Mouse (Mus musculus): ENCODE results near the gene Cbx3.
"Not testable (repeated sequence)": the region's sequence is repeated elsewhere in the genome, so short reads cannot be mapped to it uniquely, and the experiment has no call there.

Cbx3 gene

DNA sequence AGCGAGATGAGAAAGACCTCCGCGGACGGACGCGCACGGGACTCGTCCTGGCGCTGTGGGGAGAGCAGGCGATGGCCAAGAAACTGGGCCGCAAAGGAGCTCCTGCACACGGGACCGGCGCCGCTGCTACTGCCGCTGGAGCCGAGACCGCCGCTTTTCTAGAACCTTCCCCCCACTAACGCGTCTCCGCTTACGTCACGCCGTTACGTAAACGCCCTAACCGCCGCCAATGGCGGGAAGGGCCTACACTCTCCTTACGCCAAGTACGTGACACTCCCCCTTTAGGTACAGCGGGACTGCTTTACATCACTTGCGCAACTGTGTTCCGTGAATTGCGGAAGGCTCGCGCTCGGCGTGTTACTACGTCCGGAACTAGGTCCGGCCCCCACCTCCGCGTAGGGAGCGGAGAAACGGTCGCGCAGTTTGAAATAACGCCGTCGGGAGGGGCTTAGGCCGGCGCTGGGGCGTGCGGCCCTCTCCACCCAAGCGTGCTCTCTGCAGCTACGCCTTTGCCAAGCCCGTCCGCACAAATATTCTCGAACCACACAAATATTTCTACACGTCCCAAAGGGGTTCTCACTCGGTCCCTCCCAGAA lies 347 bp upstream of the Cbx3 start, which contains the start of gene Hnrnpa2b1:
TSS of gene Hnrnpa2b1 (minus strand) at position 180 of the 596 bp plus-strand sequence.
- in situ Hi-C loops (cut with MboI, MseI) = no loop called here

DNA sequence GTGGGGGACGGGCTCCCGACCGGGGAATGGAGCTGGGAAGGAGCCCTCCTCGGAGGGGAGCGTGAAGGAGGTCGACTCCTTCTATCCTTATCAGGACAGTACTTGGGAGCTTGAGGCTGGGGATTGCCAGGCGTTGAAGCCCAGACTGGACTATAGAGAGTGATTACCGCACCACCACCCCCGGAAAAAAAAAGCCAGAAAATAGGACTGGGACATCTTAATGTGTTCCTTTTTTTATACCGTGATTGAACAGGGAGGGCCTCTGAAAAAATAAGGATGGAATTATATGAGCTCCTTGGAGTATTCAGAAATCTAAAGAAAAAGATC lies 982 bp downstream of the Cbx3 start:
- in situ Hi-C loops (cut with MboI, MseI) = no loop called here

DNA sequence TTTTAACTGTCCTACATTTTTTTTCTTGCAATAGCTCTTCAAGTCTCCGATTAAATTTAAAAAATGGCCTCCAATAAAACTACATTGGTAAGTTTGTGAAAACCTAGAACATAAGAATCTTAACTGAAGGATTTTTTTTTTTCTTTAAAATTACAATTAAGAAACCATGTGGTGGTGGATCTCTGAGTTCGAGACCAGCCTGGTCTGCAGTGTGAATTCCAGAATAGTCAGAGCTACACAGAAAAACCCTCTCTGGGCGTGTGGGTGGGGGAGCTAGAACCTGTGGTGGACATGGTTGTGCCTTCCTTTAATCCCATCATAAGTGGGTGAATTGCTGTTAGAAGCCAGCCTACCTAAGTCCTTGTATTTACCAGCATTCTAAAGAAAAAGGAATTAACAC lies 1.6 kb downstream of the Cbx3 start:
- in situ Hi-C loops (cut with MboI, MseI) = no loop called here

DNA sequence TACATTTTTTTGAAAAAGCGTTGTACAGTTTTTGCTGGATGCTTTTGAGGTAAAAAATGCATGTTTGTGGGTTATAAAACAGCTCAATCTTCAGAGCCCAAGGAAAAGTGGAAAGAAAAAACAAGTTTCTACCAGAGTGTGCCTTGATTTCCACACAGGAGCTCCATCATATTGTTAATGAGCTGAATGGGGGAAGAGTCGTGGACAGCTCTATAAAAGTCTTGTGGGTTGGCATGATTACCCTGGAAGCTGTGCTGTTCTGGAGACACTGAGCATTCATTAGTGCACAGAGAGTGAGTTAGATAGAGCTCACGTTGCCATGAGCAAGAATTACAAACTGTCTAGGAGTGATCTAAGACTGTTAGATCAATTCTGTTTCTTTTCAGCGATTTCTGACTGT lies 2.1 kb downstream of the Cbx3 start:
- in situ Hi-C loops (cut with MboI, MseI) = no loop called here

DNA sequence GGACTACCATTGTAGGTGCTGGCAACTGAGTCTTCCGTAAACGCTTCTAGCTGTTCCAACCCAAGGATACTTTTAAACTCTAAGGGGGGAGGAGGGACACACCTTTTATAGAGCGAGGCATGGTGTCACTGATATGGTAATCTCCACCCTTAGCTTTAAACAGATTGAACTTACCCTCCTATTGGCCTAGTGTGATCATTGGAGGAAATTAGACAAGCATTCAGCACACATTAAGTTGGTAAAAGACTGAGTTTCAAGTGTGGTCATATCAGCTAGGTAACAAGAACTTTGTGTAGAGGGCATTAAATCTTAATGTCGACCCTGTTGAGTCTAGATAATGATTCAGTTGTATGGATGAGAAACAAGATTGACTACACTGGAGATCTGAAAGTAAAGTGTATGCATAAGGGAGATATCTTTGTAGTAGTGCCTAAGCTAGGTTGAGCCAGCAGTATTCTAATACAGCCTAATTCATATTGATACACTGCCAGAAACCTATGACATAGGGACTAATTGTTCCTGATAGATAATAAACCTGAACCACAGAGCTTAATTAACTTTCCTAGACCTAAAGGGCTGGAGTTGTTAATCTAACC lies 9.1 kb downstream of the Cbx3 start:
- in situ Hi-C loops (cut with MboI, MseI) = no loop called here

DNA sequence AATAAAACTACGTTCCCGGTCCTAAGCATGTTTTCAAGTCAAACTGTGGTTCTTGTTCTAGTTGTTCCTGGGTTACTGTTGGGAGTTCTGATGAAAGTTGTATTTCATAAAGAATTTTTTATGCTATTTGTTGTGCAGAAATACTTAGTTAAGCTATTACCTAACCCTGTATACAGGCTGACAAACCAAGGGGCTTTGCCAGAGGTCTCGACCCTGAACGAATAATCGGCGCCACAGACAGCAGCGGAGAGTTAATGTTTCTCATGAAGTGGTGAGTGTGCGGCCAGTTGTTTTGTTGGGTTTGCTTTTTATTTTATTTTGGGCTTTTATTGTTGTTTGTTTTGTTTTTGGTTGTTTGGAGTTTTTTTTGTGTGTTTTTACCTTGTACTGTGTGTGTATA lies 11.4 kb downstream of the Cbx3 start:
- in situ Hi-C loops (cut with MboI, MseI) = no loop called here

DNA sequence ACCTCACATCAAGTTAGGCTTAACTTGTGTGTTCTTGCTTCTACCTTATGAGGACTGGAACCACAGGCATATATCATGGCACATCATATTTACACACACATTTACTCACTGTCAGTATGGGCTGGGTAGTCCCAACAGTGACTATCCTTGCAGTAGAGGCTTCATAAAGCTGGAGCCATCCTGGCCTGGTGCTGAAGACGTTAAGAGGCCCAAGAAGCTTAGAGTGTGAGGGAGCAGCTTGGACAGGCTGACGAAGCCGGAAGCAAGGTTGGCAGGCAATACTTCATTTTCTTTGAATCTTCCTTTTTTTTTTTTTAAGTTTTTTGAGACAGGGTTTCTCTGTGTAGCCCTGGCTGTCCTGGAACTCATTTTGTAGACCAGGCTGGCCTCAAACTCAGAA lies 13.7 kb downstream of the Cbx3 start:
- in situ Hi-C loops (cut with MboI, MseI) = no loop called here

DNA sequence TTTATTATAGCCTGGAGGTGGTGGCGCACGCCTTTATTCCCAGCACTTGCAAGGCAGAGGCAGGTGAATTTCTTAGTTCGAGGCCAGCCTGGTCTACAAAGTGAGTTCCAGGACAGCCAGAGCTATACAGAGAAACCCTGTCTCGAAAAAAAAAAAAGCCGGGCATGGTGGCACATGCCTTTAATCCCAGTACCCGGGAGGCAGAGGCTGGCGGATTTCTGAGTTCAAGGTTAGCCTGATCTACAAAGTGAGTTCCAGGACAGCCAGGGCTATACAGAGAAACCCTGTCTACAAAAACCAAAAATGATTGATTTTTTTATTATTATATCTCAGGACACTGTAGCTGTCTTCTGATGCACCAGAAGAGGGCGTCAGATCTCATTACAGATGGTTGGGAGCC lies 14.4 kb downstream of the Cbx3 start:
- in situ Hi-C loops (cut with MboI, MseI) = not testable (repeated sequence)

DNA sequence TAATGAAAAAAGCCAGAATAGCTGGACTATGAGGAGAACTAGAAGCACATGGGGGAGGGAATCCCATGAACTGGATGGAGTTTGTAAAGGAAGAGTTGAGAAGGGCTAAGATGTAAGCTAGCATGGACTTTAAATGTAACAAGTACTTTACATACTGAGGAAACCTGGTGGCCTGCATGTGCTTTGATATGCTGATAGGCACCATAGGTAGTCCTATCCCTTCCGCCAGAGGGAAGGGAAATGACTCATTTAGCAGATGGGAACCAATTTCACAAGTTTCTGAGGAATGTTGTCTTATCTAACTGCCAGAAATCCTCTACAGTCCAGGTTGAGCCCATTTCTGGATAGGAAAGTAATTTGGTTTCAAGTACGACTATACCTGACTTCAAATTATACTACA lies 15.5 kb downstream of the Cbx3 start:
- in situ Hi-C loops (cut with MboI, MseI) = no loop called here

DNA sequence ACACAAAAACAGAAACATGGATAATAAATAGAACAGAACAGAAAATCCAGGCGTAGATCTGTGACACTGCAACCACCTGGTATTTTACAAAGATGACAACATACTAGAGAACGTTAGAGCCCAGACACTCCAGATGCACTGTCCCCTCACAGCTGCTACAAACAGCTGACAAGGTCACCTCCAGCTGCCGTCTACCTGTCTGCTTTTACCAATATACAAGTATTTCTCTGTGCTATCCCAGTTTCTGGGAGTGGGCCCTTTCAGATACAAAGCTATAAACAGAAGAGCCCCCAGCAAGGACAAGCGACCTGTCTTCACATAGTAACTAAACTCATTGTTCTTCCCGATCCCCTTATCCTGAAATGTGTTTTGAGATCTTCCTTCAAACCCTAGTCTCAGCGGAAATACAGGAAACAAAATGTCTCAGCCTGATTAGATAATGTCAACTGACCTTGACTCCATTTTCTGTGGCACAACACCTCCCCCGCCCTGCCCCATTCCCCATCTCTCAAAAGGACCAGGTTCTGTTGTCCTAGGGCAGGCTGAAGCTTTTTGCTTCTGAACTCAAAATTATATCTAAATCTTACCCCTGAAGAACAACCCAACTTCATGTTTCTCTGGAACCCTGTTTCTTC lies 16.0 kb downstream of the Cbx3 start:
- in situ Hi-C loops (cut with MboI, MseI) = no loop called here

DNA sequence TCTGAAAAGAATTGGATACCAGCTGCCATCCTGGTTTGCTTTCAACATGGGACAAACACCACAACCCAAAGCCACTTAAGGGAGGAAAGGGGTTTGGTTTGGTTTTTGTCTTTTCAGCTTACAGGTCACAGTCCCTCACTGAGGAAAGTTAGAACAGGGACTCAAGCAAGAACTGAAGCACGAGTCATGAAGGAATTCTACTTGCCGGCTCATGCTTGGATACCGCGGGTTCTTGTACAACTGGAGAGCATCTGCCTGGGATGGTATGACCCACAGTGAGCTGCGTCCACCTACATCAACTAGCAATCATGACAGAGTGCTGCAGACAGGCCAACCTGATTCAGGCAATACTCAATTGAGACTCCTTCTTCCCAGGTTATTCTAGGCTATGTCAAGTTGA lies 16.6 kb downstream of the Cbx3 start:
- in situ Hi-C loops (cut with MboI, MseI) = no loop called here

DNA sequence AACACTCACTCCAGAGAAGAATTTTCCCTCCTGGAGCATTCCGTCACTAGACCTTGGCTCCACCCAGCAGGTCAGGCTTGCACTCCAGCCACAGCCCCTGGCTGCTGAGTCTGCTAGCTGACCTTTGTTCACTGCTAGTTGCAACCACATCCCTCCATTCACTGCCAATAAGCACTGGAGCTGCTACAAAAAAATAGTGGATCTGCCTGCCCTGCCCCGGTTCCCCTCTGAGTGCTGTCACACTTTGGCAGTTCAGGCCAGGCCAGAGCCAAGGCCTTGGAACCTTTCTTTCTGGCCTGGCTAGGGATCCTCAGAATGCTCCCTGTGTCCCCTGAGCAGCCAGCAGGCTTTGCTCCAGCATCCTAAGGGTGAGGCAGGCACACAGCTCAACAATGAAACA lies 19.6 kb downstream of the Cbx3 start:
- in situ Hi-C loops (cut with MboI, MseI) = no loop called here

DNA sequence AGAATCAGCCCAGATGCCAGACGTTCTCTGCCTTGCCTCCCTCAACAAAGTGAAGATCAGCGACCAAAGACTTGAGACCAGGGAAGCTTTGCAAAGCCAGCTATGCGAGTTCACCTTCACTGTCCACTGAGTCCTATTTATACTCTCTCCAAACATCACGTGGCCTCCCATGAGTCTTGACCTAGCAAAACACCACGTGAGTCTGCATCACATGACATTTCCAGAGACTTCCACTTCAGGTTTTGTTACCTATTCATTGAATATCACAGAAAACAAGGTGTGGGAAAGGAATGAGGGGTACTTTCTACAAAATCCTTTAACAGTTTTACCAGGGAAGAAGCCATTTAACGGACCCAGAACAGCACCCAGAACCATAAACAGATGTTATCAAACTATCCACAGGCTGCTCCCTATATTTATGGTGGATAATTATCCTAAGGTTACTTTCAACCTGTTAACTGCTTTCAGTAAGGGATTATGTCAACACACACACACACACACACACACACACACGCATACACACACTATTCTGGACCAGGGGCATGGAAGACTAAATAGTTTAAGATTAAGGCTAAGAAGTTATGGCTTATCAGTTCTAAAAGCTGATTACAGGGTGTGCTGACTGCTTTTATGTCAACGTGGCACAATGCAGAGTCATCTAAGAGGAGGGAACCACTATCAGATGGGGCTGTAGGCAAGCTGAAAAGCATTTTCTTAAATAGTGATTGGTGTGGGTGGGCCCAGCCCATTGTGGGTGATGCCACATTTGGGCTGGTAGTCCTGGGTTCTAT lies 27.4 kb downstream of the Cbx3 start:
- in situ Hi-C loops (cut with MboI, MseI) = no loop called here

DNA sequence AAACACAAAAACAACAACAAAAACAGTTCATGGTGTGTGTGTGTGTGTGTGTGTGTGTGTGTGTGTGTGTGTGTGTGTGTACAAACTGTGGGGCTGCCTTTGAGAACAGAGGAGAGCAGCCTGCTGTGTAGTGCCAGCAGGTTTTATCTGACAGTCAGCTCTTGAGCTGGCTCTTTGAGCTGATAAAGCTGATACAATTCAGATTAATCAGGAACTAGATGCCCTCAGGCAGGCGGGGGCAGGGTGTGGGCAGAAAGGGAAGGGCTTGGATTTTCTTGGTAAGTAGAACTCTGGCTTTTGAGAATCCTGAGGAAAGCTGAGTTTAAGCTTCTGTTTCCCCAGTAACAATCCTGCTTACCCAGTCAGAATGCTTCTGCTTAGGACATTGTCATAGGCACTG lies 35.5 kb downstream of the Cbx3 start:
- in situ Hi-C loops (cut with MboI, MseI) = no loop called here

DNA sequence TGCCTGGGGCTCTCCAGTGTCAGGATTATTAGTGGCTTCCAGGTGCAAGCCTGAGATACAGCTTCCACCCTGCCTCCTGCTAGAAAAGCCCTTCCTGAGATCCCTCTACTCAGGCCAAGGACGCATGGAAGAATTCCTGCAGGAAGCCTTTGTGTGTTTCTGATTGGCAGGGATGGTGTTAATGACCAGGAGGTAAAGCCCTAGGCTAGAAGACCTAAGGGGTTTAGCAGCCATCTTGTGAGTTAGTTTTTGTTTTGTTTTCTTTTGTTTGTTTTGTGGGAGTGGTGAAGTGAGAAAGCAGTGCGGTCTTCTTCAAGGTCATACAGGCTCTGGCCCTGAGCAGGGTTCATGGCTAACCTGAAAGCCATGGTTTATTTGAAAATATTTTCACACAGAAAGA lies 37.4 kb downstream of the Cbx3 start:
- in situ Hi-C loops (cut with MboI, MseI) = no loop called here

DNA sequence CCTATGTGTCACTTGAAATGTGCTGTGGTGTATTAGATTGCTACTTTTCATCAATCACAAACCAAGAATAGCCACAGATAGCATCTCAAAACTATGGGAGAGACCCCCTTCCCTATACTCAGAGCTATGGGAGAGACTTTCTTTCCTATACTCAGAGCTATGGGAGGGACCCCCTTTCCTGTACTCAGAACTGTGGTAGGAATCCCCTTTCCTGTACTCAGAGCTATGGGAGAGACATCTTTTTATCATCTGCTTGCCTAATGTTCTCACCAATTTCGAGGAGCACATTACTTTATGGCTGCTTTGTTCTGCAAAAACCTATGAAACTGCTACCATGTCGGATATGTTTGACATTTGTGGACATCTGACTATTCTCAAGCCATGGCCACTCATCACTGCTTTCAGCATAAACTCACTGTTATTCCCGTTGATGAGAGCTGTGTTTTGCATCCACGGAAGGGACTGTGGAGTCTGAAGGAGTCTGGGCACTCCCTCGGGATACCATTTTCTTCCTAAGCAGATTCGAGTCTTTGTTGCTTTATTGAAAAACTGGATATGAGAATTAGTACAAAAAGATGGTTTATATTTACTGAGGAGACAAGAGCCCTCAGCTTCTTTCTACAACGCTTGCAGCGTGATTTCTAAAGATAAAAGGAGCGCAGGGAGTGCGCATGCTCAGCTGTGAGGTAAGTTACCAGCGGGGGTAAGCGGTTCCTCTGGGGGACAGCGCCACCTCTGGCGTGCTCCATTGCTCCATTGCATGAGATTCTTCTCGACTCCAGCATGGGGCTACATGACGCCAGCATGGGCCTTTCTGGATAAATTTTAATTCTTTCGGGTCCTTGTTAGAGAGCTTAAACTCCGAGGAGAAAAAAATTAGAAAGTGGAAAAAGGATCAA lies 38.8 kb downstream of the Cbx3 start:
- in situ Hi-C loops (cut with MboI, MseI) = no loop called here

DNA sequence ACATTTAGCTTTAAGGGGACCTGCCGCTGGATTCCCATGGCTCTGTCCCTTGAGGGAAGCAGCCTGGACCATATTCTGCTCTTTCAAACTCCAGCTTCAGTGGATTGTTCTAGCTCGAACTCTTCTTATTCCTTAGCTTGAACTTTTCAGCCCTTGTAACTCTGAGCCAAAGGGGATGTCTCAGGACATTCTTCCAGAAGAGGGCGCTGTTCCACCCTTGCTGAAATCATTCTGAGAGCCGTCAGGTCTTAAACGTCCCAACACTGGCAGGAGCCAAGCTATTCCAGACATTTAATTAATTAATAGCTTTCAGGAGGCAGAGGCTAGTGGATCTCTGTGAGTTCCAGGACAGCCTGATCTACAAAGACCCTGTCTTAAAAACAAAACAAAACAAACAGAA lies 39.9 kb downstream of the Cbx3 start:
- in situ Hi-C loops (cut with MboI, MseI) = no loop called here

DNA sequence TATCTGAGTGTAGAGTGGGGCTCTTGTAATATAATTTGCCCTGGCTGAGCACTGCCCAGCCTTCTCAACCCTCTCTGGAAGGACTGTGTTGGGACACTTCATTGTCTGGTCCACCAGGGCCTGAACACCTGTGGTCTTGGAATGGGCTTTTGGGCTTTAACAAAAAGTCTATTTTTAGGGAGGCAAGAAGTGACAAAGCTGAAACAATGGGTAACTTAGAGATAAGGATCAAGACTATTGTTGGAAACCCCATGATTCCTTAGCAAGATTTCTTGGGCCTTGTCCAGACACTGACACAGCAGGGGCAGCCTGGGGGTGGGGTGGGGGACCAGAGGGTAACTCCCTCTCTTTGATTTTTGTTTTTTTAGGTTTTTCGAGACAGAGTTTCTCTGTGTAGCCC lies 40.8 kb downstream of the Cbx3 start:
- in situ Hi-C loops (cut with MboI, MseI) = no loop called here

DNA sequence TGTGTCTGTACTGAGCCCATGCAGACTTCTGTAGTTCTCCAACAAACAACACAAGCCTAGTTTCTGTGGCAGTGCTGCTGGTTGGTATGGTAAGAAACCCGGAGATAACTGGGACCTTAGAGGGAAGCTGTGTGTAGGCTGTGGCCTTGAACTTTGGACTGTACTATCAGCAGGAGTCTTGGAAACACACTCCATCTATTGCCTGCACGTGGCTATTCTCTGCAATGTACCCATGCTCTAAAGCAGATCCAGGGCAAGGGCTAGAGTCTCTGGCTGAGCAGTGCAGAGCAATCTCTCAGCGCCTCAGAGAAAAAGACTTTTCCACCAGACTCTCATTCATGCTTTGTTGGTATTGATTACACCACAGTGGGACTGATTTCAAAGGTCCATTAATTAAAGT lies 43.6 kb downstream of the Cbx3 start:
- in situ Hi-C loops (cut with MboI, MseI) = no loop called here

DNA sequence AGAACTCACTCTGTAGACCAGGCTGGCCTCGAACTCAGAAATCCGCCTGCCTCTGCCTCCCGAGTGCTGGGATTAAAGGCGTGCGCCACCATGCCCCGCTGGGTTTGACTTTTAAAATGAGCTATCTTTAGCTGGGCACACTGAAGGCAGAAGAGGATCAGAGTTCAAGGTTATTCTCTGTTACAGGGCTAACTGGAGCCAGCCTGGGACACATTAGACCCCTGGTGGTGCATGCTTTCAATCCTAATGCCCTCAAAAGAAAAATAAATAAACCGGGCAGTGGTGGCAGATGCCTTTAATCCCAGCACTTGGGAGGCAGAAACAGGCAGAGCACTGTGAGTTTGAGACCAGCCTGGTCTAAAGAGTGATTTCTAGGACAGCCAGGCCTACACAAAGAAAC lies 44.7 kb downstream of the Cbx3 start:
- in situ Hi-C loops (cut with MboI, MseI) = no loop called here

DNA sequence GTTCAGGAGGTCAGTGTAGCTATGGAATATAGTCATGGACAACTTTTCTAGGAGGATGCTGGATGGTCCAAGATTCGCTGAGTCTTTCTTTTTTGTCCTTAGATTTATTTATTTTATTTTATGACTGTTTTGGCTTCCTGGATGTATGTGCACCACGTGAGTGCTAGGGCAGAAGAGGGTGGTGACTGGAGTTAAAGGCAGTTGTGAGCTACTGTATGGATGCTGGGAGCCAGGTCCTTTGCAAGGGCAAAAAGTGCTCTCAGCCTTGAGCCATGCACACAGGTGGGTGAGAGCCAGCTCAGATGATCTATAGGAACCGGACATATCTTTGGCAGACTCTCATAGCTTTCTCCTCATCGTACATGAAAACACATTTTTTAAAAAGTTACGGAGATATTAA lies 53.1 kb downstream of the Cbx3 start:
- in situ Hi-C loops (cut with MboI, MseI) = no loop called here

DNA sequence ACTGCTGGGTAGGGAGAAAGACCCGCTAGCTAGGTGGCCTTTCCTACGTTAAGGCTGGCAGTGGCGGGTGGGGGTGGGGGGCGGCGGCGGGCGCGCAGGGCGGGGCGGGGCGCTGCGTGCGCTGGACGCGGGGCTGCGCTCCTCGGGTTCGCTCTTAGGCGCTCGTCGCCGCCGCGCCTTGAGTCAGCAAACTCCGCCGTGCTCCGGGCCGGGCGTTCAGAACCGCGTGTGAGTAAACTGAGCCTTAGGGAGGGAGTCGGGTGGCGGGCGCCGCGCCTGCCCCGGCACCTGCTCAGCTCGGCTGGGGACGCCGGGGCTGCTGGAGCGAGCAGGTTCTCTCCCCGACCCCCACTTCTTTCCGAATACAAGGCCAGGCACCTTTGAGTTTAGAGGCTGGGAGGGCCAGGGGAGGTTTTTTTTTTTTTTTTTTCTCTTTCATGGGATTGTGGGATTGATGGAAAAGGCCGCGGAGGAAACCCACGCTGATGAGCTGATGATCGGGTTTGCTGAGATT lies 53.7 kb downstream of the Cbx3 start, which contains the start of gene Snx10:
TSS of gene Snx10 (plus strand) at position 95 of the 514 bp plus-strand sequence.
- in situ Hi-C loops (cut with MboI, MseI) = no loop called here
